Mouse (Mus musculus) urinary bladder, adult 2 months (tissue): ENCODE data around the gene Slc22a6. TPM values are rescaled to one million over a fixed set of nuclear protein-coding genes. Genes with fewer than 3 reads are reported as not detected.

Source experiments
- DNase-seq: peaks from one replicate; pipeline ENCODE4 v3.0.0; 2022; ENCODE audit warnings: low spot score
- polyA plus RNA-seq: library from polyadenylated mRNA; depleted of rRNA; stranded (reverse); fragments of >200 nt; gene quantifications from 2 replicates; pipeline ENCODE4 v1.2.3, GENCODE M21; 2012; rRNA removed

Slc22a6 gene
- not detected in 2 replicates for polyA plus RNA-seq

GRCm38 (mm10) chr19:8617904-8618303 is at the start of gene Slc22a6:
Gene Slc22a6, plus strand, starts transcription at chr19:8618039.
- DNase-seq: no peak

GRCm38 (mm10) chr19:8569453-8569863 is 48.4 kb upstream of the Slc22a6 start:
- DNase-seq: no peak

DNA sequence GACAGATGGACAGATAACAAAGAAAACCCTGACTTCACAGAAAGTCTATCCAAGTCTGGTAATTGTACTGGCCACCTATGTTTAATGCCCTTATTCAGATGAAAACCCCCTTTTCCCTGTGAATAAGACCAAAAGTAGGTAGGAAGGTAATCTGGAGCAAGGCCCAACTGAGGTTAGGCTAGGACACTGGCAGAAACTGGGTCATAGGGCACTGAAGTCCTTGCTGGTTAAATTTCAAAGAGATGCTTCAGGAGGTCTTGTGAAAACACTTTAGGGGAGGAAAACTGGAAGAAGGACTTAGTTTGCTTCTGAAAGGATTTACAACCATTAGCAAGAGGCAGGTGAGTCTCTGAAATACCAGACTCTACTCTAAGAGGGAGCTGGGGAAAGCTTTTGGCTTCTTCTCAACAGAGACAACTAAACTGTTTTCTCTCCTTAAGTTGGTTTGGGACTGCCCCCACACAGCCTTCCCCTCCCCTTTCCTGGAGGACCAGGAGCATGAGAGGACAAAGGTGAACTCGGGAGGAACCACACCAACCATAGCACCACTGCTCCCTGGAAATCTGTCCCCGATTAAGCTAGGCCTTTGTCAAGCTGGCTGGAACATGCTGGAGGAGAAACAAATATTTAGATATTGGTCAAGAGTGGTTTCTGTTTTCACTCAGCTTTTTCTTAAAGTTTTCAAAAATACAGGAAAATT is 47.3 kb upstream of the Slc22a6 start:
- no peak for DNase-seq

DNA sequence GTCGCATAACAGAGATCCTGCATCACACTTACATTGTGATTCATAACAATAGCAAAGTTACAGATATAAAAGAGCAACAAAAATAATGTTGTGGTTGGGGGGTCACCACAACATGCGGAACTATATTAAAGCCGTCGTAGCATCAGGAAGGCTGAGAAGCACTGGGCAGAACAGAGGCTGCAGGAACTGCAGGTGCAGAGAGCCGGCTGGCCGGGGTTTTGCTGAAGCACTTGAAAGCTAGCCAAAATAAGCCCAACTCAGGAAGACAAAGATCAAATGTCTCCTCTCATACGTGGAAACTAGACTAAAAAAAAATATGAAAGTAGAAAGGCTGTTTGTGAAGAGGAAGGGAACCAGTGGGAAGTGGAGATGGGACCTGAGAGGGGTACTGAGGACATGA is 46.1 kb upstream of the Slc22a6 start:
- no peak for DNase-seq

GRCm38 (mm10) chr19:8572485-8572884 is 45.4 kb upstream of the Slc22a6 start:
- DNase-seq: no peak

DNA sequence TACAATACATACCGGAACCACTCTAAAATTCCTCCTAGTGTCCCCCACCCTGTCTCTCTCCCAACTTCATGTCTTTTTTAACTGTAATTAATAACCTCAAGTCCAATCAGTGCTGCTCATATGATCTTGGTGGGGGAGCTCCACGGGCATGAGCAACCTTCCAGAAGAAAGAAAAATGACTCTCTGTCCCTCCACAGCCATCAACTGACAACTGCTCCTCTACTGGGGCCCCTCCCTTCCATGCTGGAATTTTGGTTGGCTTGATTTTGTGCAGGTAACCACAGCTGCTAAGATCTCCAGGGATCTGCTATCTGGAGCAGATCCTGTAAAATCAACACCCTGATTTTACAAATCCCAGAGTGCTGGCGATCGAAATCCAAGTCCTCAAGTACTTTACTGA is 40.4 kb upstream of the Slc22a6 start:
- no peak for DNase-seq

DNA sequence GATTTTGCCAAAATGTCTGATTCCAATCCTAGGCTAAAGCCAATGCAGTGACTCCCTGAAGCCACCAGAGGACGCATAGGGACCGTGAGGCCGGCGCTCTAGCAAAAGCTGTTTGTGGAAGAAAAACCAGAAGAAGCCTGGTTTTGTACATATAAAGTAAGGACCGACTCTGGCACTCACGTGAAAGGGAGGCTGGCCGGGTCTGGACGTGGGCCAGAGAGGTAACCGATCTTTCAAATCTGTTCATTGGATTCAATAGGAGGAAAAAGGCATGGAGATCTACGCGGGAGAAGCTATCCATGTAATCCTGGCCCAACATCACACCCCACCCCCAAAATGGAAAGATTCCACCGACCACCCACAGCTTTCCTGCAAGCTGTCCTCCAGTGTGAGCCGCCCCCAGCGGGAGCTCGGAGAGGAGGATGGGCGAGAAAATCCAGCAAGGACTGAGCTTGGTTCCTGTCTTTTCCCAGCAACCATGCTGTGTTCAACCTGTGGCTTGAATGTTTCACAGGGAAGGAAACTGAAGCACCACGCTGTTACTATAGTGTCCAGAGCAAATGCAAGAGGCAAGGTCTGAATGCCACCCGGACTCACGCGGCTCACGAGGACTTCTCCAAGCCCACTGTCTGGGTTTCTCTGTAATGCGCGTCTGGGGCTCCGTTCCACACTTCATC is 39.4 kb upstream of the Slc22a6 start:
- DNase-seq: no peak

- DNase-seq: no peak
Measured at GRCm38 (mm10) chr19:8578970-8579342, 38.9 kb upstream of the Slc22a6 start.

GRCm38 (mm10) chr19:8585298-8585697 is 32.5 kb upstream of the Slc22a6 start:
- no peak for DNase-seq

DNA sequence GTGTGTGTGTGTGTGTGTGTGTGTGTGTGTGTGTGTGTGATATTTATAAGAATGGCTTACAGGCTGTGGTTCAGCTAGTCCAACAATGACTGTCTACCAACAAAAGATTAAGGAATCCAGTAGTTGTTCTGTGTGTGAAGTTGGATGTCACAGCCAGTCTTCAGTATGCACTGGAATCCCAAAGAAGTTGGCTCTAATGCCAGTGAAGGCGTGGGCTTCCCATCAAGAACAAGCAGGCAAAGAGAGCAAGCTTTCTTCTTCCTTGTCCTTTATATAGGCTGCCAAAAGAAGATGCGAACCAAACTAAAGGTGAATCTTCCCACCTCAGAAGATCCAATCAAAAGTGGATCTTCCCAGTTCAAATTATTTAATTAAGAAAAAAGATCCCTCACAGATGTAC is 31.9 kb upstream of the Slc22a6 start:
- DNase-seq: no peak

DNA sequence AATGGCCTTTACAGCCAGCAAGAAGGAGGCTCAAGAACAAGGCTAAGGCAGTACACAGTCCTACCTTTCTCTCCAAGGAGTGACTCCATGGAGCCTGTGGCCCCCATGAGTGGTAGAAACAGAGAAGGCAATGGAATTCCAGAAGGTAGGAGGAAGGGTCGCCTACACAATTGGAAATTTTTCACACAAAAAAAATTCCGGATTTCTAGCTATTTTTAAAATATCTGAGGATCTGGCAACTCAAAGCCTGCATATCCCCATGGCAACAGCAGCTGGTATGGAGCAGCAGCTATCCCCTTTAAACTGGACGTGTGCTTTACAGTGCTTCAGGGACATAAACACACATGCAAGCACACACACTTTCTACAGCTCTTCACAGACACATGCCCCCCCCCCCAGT is 31.5 kb upstream of the Slc22a6 start:
- DNase-seq: no peak

GRCm38 (mm10) chr19:8587315-8587714 is 30.5 kb upstream of the Slc22a6 start:
- no peak for DNase-seq

DNA sequence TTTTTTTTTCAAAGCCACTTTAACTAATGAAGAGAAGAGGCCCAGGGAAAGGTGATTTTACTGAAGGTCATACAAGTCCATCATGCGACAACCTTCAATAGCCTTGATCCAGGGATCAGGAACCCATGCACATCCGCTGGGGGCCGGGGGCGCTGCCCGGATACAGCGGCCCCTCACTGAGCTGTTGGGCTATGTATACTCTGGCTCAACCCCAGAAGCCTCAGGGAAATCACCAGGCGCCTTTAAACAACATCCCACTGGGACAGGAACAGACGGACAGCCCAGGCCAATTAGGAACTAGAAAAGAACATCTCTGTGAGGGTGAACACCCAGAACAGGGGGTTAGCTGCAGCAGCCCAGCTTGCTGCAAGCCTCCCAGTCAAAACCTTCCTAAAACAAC is 26.9 kb upstream of the Slc22a6 start, which contains the start of gene Slc22a8:
Gene Slc22a8, plus strand, starts transcription at position 301 of the 400 bp plus-strand sequence.
- DNase-seq: no peak

DNA sequence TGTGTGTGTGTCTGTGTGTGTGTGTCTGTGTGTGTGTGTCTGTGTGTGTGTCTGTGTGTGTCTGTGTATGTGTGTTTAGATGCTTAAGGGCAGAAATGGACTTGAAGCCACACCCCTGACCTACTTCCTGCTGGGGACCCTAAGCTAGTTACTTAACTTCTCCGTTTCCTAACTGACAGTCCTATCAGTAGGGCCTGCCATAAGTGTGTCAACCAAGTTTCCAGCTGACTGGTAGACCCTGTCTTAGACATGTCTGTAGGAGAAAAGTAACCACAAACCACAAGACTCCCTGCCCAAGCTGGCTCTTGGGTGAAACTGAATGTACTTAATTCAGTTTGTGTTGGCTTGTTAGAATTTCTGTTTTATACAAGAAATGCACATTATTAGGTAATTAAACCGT is 25.7 kb upstream of the Slc22a6 start:
- no peak for DNase-seq

DNA sequence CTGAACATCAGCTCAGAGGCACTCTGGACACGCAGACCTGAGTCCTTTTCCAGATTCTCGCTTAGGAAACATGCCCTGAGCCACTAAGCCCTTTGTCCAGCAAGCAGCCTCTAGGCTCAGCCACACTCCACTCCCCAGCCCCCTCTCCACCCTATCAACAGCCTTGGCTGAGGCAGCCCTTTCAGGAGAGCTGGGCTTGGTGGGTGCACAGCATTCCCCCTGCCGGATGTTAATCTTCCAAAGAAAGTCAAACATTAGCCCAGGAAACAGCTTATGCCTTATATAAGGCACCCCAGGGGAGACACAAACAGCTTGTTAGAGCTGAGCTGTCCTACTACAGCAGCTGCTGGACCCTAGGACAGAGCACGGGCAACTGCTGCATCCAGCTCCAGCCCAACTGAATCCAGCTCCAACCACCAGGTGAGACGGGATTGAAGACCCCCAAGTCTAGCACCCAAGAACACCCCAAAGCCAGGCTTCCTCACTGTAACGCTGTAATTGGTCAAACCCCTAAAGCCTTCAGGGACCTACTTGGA is 24.9 kb upstream of the Slc22a6 start:
- no peak for DNase-seq

GRCm38 (mm10) chr19:8593833-8594232 is 24.0 kb upstream of the Slc22a6 start:
- DNase-seq: no peak

GRCm38 (mm10) chr19:8594518-8594917 is 23.3 kb upstream of the Slc22a6 start:
- DNase-seq: no peak

DNA sequence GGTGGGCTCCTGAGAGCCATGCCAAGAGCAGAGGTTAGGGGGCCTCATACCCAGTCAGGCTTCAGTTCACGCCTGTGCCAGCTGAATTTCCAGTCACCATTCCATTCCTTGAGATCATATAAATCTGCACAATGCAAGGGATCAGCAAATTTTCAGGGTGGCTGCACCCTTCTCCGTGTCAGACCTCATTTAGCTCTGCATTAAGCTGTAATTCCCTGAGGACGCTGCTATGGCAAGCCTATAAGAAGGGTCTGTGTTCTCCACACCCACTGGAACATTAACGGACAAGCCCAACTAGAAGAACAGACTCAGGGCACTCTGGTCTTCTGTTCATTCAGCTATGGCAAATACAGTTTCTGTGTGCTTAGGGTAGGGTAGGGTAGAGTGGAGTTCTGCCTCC is 20.6 kb upstream of the Slc22a6 start:
- DNase-seq: no peak

- no peak for DNase-seq
Measured at GRCm38 (mm10) chr19:8599229-8599628, 18.6 kb upstream of the Slc22a6 start.

DNA sequence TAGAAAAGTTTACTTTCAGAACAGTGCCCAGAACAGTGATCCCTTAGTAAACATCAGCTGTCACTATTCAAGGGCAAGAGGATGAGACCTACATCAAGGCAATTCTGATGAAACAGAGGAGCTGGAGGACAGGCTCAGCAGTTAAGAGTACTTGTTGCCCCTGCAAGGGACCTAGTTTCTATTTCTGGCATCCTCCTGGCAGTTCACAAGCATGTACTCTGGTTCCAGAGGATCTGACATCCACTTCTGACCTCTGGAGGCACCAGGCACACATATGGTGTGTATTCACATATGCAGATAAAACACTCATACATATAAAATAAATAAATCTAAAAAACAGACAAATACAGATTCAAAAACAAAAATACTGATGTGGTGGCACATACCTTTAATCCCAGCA is 15.9 kb upstream of the Slc22a6 start:
- no peak for DNase-seq

- no peak for DNase-seq
Measured at GRCm38 (mm10) chr19:8602914-8603313, 14.9 kb upstream of the Slc22a6 start.

DNA sequence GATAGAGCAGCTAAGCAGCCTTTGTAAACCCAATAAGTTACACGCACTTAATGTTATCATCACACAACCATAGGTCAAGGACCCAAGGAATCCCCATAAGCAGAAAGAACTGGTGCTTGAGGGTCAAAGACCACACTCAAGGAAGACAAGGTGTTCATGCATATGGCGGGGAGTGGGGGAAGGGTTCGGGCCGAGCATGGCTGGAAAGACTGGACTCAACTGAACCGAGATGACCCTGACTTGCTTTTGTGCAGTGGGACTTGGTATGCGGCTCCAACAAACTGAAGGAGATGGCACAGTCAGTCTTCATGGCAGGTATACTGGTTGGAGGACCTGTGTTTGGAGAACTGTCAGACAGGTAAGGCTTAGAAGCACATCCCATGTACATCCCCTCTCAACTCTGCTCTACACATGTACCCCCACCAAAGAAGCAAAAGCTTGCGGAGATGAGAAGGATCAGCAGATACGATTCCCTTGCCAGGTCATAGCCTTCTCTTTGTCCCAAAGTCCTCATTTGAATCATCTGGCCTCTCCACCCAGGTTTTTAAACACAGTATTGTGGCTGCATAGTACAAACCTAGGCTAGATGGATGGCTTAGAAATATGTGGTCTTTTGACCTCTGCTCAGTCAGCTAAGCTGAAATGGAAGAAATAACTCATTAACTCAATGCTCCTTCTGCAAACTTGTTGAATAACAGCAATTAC is 13.2 kb upstream of the Slc22a6 start:
- no peak for DNase-seq

DNA sequence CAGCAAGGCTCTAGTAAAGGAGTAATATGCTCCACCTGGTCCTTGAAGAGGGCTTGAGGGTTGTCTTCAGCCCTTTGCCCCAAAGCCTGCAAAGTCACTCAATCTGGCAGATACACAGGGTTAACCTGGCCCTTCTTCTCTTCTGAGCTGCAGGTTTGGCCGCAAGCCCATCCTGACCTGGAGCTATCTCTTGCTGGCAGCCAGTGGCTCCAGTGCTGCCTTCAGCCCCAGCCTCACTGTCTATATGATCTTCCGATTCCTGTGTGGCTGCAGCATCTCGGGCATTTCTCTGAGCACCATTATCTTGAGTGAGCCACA is 12.6 kb upstream of the Slc22a6 start:
- DNase-seq: no peak
